Mouse (Mus musculus) neutrophil, adult 5-6 weeks (primary cell): ENCODE results near the gene Slc23a4. TPM values are rescaled to one million over a fixed set of nuclear protein-coding genes. Genes with fewer than 3 reads are reported as not detected.

Experiments
- ATAC-seq: fragments of 151-379, 151-347 bp; 2 replicates; pipeline ENCODE4 v1.8.0; 2017; ENCODE audit warnings: mild to moderate bottlenecking, moderate TSS enrichment; ENCODE audit not compliant: insufficient number of reproducible peaks, poor library complexity, low FRiP score, severe bottlenecking; ENCODE audit errors: extremely low read depth
- total RNA-seq: library from RNA; stranded (forward); fragments of 200-1000 nt; gene quantifications from 2 replicates; pipeline ENCODE4 v1.2.3, GENCODE M21; 2017

Slc23a4 gene
- total RNA-seq = 0.23 and 0.61 TPM in 2 replicates

DNA sequence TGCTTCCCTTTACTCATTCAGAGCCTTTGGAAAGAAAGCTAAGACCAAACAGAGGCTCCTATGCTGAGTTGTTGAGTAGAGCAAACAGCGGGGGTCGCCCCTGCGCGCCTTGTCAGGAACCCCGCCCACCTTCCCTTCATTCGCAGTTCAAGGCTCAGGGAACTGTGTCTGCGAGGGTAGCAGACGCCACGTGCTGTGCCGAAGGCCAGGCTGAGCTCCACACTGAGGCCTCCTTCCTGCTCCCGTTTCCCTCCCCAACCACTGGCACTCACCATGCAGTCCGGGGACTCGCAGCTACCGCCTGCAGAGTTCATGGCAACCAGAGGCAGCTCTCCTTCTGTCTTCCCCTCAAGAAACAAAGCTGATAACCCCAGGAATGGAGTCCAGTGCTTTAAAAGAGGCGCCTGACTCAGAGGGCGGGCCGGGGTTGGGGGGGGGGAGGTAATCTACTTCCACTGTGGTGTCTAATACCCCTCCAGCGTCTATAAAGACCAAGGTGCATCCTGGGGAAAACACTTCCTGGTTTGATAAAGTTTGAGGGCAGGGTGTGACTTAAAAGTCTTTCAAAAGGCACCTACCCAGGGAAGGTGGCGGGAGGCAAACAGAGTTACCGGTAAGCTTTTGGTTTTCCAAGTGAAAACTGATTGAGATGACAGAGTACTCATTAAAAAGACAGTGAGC is at the start of gene Slc23a4:
TSS of gene Slc23a4 (minus strand) at position 324 of the 681 bp plus-strand sequence.
- no peak for ATAC-seq

DNA sequence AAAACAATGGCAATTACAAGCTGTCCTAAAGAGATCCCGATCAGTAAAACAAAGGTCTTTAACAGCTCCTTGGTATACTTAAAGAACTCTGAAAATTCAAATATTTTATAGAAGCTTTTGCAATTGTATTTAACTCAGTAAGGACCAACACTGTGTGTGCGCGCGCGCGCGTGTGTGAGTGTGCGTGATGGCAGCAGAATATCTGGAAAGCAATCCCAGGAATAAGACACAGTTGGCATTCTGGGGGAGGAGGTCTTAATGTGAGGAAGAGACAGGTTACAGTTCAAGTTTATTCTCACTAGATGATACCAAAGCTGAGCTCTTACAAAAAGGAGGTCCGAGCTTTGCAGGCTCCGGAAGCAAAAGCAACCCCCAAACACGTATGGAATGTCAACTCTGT is 45.1 kb upstream of the Slc23a4 start:
- no peak for ATAC-seq

DNA sequence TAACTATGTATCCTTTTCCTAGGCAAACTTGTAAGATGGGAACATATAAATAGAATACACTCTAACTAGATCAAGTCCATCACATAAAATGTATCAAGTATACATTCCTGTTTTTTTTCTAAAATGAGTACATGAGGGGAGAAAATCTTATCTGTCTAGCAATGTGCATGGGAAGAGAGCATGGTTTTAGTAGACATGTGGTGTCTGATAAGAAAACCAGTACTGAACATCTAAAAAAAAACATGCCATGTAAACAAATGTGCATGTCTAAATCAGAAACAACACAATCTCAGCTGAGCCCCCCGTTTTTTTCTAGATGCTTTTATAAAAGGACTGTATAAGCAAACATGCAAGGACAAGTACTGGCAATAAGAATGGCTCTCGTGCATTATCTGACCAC is 44.5 kb upstream of the Slc23a4 start:
- no peak for ATAC-seq

DNA sequence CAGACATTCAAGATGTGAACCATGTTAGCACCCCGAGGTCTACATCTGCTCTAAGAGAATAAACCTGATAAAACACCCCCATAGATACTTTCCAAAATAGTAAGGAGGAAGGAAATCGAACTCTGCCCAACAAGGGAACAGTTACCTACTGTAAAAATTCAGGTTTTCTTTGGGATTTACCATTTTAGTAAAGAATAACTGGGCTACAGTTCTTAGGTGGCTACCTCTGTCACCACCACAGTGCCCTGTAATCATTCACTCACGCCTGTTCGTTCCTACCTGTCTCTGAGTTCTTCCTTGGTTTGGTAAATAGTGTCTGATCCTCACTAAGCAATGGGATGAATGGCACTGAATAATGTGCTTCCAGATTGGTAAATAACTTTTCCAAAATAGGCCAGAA is 42.6 kb upstream of the Slc23a4 start:
- no peak for ATAC-seq

DNA sequence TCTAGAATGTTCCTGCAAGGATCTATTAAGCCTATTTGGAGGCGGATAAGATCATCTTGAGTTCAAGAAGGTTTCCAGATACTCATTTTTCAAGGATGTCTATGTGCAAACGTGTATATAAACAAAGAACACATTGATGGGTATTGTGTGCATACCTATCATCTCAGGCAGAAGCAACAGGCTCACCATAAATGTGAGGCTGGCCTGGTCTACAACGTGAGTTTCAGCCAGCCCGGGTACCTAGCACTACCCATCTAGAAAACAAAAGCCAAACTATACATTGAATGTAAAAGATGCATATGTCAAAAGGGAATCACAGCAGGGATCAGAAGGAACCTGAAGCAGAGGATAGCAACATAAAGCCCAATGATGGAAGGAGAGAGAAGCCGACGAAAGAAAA is 42.0 kb upstream of the Slc23a4 start:
- ATAC-seq = no peak

DNA sequence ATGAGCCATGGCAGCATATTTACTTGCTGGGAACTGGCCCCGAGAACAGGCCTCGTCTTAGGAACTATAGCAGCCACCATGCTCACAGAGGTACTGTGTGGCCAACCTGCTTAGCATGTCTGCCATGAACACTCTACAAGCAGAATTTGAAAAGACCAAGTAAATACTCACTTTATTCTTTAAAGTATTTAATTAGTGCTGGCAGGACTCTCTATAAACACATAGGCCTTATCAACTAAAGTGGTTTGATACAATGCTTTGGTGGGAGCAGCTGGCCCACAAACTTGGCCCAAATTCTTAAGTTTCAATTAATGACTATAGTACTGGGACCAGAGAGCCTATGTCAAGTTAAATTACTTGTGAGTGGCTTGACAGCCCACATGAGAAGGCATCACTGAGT is 39.8 kb upstream of the Slc23a4 start:
- no peak for ATAC-seq

DNA sequence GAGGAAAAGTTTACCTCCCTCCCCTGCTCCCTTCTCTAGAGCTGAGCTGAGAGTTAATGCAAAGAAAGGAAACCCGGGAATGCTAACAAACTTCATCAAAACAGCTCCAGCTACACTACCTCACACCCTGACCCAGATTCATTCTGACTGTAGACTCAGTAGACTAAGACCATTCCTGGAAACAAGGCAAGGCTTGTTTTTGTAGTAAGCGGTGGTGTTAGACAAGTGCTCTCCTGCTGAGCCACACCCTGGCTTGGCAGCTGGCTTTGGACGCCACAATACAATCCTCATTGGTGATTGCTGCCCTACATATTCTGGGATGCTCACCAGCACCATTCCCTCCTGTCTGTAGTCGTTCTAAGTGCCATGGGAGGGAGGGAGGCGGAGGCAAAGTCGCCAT is 39.1 kb upstream of the Slc23a4 start:
- ATAC-seq = no peak

DNA sequence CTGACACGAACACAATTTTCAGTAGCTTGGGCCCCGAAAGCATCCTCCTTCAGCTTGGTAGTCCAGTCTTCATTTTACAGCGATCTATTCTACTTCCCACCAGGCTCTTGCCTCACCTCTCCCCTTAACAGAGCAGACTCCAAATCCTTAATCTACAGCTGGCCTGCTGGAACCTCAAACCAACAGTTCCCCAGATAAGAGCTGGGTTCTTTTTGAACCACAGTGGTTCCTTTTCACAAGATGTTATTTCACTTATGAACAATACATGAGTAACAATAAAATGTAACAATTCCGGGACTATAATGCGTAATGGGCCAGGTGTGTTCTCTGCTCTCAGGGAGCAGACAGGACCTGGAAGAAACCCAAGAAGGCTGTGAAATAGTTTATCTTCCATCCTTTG is 28.4 kb upstream of the Slc23a4 start:
- ATAC-seq = no peak

DNA sequence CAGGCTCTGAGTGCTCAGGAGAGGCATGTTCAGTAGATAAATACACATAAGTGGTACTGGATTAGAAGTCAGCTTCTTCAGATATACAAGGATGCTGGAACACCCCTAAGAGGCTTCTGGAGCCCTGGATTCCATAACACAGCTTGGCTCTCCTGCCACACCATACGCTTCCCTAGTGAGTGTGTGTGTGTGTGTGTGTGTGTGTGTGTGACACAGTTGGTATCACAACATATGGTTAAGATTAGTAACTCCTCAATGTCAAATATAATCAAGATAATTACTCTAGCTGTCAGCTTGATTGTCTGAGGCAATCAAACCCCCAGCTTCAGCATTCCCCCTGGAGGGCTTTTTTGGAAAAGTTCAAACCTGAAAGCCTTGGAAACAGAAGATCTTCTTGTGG is 23.7 kb upstream of the Slc23a4 start:
- no peak for ATAC-seq

DNA sequence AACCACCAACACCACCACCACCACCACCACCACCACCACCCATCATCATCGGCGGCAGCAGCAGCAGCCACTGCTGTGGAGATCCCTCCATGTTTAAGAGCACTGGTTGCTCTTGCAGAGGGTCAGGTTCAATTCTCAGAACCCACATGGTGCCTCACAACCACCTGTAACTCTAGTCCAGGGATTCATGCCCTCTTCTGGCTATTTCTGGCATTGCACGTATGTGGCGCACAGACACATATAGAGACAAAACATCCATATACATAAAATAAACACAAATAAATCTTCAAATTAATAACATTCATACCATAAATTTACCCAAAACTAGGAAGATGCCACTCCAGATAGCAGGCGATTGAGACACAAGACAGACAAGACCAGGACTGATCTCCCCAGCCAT is 22.5 kb upstream of the Slc23a4 start:
- ATAC-seq = no peak

DNA sequence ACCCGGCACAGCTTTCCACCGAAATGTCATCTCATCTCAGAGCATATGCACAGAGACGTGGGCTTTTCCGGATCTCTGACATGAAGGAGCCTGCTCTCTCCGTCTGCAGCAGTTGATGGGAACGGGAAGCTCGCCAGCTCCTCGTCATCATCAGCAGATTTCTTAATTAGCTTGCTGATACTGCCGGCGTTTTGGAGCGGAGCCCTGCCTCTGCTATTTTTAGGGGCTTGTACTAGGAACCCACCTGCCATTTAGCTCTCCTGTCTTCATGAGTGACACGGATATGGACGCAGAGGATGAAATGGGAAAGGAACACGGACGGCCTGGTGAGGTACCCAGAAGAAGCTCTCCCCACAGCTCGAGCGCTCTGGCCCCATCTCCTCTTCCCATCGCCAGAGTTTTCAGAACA is 14.1 kb upstream of the Slc23a4 start:
- no peak for ATAC-seq

DNA sequence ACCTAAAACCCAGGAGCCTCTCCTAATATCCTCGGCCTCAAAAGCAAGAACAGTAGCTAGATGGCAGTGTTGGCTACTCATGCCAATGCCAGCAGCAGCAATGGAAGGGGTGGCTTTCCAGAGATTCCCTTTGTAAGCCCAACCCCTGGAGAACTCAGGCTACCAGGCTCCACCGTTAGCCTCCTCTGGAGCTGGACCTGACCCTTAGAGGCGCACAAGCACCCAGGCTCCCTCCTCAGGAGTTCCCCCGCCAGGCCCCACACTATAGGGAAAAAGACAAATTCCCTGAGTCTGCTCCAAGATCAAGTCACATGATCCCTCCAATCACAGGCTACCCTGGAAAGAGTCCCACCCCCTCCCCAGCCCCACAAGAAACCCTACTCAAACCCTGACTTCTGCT is 10.9 kb upstream of the Slc23a4 start:
- ATAC-seq = no peak

DNA sequence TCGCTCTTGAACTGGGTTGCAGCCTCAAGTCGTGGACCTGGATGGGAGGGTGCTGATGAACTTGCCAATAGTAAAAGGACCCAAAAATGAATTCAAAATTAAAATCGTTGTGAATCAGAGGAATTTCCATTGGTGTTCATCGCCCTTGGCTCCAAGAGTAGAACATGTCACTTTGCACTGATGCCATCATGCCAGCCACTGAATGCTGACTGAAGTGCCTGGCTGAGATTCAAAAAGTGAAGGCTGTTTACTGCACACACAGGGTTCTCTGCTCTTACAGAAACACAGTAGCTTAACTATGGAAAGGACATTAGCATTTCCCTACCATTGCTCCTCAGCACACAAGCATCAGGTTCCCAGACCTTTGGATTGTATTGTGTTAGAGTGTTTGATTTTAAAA is 8.3 kb upstream of the Slc23a4 start:
- no peak for ATAC-seq

DNA sequence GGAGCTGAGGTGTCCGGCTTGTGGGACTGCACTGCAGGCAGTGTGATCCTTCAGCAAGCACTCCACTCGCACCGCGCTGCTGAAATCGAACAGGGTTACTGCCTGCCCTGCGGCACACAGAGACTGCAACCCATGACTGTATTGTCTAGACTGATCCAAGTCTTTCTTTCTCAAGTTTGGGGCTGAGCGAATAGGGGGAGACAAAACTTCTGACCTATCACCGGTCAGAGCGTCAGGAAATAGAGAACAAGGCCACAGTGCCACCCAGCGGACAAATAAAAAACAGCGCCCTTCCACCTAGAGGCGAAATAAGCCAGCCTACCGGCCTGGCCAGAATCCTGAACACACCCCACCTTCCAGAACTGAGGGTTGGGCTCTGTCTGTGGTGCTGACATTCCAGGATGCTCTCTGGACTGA is 7.1 kb upstream of the Slc23a4 start:
- peak; percentile 84 for ATAC-seq

DNA sequence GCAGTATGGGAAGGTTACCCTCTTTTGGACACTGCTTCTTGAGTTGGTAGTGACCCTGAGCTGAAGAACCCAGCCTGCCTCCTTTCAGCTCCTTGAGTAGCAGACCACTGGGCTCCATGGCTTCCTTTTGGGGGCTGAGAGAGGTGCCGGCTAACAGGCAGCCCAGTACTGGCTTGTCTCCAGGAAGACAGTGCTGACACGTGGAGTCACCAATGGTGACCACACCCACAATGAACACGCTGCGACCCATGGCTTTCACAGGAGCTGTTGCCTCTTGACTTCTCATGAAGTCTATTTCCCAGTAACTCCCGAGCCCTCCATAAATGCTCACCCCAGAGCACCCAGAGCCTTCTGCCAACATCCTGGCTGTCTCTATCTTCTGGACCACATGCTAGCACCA is 6.5 kb upstream of the Slc23a4 start:
- ATAC-seq = no peak

DNA sequence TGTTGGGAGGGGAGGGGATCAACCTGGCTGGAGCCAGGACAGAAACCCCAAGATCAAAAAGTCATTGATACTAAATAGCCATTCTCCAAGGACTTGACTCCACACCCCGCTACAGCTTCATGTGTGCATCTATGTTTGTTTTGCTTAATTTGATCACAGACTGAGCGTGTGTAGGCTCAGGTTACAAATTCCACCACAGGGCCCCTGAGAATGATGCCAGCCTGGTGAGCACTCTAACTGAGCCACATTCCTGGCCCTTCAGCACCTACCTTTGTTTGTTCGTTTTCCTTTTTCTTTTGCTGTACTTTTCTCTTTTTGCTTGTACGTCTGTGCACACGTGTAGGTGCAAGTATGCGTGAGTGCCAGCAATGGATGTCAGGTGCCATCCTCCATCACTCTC is 1.1 kb upstream of the Slc23a4 start:
- ATAC-seq = no peak

DNA sequence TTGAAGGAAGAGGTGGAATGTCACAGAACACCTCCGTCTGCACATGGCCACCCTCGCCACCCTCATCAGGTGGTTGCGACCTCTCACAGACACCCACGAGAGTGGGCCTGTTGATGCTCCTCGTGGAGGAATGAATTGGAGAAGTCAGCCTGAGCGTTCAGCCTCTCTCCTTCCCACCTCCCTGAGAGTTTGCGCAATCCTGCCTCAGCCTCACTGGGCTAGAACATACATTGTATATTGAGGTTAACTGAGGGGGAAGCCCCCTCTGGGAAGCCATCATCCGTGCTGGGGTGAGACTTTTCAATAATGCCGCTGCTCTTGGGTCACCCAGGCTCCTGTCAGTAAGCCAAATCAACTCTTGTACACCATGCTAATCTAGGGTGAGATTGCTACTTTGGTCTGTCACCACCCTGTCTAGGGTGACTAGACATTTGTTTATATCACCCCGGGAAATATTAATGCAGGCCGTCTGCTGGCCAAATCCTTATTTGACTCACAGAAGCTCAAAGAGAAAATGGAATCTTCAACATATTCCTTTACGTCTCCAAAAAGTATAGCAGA is 1.0 kb downstream of the Slc23a4 start:
- ATAC-seq = no peak

DNA sequence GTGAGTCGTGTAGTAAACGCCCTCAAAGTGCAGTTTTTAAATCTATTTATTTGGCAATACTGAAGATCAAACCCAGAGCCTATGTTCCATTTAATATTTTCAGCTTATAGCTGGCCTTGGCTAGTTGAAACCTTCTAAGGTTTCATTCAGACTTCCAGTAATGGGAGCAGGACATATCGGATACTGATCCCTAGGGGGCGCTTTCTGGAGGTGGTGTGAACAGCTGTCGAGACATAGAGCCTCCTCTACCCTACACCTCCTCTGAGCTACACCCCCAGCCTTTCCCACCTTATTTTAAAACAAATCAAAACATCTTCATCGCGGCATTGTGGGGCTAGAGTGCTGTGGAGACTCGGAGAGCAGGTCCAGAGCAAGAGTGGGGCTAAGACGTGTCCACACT is 7.5 kb downstream of the Slc23a4 start:
- no peak for ATAC-seq

DNA sequence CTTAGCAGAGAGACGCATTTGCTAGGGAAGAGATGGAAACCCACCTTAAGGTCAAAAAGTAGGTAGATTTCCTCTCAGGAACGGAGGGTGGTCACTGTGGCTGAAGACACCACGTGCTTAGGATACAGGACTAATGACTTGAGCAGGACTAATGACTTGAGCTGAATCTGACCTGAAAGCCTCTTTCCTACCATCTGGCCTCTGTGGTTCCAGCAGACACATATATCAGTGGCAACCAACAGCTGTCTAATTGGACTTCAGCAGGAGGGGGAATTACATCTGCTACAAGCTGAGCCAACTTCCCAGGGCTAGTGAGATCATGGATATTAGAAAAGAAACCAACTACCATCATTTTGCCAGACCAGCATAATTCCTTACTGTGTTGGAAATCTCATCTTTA is 8.9 kb downstream of the Slc23a4 start:
- no peak for ATAC-seq

DNA sequence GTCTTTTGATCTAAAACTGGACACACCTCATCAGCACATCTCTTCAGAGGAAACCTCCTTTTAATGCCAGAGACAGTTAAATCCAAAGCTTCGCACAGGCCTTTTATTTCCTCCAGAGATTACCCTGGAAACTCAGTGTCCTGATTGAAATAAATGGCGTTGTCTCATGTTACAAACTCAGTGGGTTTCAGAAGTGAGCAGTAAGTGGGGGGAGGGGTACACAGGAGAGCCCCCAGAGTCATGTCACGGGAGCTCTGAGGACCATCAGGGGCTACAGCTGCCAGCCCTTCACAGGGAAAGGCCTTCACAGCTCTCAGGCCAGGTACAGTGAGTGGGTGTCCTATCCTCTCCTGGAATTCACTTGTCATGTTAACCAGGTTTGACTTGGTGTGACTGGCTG is 17.0 kb downstream of the Slc23a4 start:
- ATAC-seq = no peak
